Mouse (Mus musculus) brain, embryonic 14.5 days (tissue): ENCODE results near the gene Plekhg3.

ENCODE experiments used
- CTCF ChIP-seq: fragments of 200-500 bp; IDR thresholded peaks from 2 replicates; pipeline ENCODE4 v1.5.1; 2012; ENCODE audit warnings: inconsistent platforms, mild to moderate bottlenecking, moderate library complexity, borderline replicate concordance; ENCODE audit not compliant: insufficient read depth, insufficient read length; ENCODE audit errors: extremely low read depth
- POLR2A ChIP-seq: fragments of 200-500 bp; IDR thresholded peaks from 2 replicates; pipeline ENCODE4 v1.6.1; 2012; ENCODE audit warnings: mild to moderate bottlenecking, inconsistent platforms, borderline replicate concordance; ENCODE audit not compliant: poor library complexity, insufficient read depth, insufficient read length, severe bottlenecking; ENCODE audit errors: extremely low read depth

- no peak for TF ChIP-seq CTCF
- TF ChIP-seq POLR2A = no peak
These were observed 12.7 kb upstream of the Plekhg3 start for GRCm38 (mm10) chr12:76518000-76518399.
